Mouse (Mus musculus): ENCODE data around the gene Tmem129.

Gene Tmem129

DNA sequence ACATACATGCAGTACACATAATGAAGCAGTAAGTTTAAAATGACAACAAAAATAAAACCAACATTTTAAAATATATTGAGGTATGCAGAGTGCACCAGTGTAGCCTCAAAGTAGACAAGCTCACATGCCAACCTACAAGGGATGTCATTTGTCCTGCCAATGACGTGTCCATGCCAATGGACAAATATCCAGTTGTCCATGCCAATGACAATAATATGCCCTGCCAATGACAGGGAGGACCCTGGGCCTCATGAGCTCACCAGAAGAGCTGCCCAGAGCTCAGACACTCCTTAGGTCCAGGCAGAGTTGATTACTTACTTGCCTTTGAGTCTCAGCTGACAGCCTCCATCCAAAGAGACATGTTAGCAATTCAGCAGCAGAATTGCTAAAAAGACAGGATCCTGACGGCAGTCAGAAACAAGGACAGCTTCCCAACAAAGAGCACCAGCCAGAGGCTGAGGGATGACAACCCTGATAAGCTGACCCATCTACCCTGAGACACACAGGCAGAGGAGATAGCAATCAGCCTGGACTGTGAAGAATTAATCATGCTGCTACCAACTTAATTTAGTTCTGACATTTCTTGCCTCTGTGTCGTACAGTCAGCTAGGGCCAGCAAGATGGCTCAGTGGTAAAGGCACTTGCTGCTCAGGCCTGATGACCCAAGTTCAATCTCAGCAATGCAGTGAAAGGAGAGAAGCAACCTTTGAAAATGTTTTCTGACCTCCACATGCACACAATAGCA is 20.4 kb downstream of the Tmem129 start:
- DNase-seq (ENCODE audit: low spot score) = peak; percentile 53

DNA sequence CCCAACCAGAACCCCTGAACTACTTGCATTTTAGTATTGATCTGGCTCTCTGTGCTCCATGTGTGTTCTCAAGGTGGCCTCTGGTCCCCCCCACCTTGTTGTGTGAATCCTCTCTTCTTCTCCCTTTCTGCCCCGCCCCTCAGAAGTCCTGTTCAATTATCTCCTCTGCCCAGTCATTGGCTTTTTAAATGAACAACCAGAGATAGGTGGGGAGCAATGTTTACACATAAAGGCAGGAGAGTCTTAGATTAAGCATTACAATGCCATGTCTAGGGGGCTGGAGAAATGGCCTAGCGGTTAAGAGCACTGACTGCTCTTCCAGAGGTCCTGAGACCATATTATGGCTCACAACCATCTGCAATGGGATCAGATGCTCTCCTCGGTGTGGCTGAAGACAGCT is 22.9 kb downstream of the Tmem129 start:
- DNase-seq (ENCODE audit: low spot score) = no peak

DNA sequence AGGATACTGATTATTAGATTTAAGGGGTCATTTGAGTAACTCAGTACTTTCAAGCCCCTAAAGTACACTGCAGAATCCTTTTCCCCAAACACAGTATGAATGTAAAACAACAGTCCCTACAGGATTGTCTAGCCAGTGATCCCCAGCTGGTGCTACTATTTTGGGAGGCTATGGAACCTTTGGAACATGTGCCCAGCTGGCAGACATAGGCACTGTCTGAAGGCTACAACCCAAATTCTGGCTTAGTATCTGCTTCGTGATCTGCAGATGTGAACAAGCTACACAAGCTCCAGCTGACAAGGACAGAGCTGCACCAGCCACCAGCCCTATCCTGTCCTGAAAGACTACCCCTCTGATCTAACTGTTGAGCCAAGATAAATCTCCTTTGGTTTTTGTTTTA is 25.7 kb downstream of the Tmem129 start:
- no peak for DNase-seq (ENCODE audit: low spot score)

DNA sequence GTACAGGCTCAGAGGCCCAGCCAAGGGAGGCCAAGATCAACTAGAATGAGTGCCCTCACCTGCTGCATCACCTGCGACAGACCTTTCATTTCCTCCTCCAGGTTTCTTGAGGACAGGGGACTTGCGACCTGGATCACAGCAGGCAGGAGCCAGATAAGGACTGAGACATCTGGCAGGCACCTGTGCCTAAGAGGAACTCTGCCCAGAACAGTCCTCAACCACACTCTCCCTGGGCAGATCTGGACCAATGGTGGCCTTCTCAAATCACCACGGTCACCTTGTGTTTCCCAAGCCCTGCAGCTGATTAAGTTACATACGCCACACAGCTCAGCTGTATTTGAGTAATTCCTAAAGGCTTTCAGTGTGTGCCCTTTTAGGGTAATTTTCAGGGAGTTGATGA is 27.6 kb downstream of the Tmem129 start:
- no peak for DNase-seq (ENCODE audit: low spot score)

DNA sequence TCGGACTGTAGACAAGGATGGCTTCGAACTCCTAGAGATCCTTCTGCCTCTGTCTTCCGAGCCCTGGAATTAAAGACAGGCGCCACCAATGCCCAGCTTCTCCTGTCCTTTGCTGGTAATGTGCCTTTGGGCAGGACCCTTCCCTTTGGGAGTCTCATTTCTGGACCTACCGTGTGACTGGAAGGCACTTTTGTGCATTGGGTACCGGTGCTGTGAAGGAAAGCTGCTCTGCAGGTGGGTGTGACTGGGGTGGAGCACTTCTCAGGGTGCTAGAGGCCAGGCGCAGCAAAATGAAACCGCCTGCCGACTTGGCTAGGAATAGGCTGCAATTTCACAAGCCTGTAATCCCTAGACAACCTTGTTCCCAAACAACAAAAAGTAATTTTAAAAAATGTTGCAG is 28.2 kb downstream of the Tmem129 start:
- peak; percentile 70 for DNase-seq (ENCODE audit: low spot score)

DNA sequence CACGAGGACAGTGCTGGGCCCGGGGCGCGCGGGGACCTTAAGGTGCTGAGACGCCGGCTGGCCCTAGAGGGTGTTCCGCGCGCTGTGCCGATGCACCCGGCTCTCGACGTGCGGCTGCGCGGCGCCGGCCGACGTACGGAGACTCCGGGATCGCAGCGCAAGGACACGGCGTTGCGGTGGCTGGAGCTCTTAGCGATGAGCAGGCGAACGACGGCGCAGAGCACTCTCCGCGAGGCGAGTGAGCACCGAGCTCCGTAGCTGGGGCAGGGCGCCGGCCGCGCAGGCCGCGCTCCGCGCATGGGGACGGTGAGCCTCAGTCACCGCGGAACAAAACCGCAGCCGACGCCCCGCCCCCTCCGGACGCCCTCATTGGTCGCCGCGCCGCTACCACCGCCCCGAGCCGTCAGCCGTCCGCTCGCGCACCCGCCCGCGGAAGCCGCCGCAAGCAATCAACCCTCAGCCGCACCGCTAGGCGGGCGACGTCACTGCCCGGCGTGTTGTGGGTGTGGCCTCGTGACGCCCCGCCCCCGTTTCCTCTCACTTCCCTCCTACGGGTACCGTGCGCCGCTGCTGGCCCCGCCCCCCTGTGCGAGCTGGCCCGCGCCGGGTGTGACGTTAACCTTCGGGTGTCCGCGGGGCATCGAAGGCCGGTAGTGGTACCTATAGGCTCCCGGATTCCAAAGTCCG is 28.8 kb downstream of the Tmem129 start, which contains the start of the genes Fam53a and Gm9903:
Gene Fam53a (minus strand): TSS at position 335 of the 687 bp plus-strand sequence.
Gene Gm9903 (plus strand): TSS at position 625 of the 687 bp plus-strand sequence.
- peak; percentile 99 for DNase-seq (ENCODE audit: low spot score)

DNA sequence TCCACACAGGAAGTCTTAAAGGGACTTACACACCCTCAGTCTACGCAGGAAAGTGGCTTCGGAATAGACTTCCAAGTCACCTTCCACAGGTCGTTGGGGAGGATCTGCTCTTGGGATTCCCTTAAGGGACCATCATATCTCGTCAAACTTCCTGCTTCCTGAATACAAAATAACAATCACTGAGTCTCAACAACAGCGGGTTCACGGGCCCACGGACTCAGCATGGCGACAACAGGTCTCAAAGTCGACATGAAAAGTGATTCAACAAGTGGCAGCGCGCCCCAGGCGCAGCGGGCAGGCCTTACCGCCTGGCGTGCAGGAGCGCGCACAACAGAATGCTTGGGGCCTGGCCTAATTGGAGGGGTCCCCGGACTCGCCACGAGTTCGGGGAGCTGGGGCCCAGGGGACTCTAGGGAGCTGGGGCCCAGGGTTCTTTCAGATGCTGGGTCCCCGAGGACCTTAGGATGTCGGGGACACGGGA is 29.4 kb downstream of the Tmem129 start:
- DNase-seq (ENCODE audit: low spot score) = peak; percentile 73

DNA sequence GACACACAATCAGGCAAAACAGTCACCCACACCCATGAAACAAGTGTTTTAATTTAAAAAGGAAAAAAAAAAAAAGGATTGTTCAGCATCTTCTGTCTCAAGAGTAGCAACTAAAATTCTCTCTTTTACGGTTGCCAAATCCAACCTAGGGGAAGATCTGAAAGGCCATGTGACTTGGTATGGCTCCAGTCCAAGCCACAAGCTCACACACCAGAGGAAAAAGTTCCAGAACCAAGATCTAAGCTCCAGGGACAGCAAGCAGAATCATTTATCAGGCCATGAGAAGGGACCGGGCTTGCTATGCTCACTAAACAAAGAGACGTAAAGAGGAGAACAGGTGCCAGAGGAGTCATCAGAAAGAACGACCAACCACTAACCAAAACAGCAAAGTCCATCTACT is 30.2 kb downstream of the Tmem129 start:
- DNase-seq (ENCODE audit: low spot score) = no peak

DNA sequence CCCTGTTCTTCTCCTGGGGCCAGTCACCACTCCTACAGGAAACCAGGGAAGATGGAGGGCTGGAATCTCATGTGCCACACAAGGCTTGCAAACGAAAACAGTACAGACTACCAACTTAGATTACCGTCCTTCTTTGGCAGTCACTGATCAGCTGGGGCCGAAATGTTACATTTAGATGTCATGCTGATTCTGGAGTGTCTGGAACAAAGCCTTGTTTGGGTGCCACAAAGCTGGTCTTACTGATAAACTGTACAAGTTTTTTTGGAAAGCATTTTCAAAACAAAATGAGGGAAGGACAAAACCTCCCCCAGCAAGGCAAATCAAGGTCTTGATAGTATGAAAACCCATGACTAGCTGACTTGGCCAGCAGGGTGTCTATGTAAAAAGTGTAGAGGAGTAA is 34.5 kb downstream of the Tmem129 start:
- no peak for DNase-seq (ENCODE audit: low spot score)

DNA sequence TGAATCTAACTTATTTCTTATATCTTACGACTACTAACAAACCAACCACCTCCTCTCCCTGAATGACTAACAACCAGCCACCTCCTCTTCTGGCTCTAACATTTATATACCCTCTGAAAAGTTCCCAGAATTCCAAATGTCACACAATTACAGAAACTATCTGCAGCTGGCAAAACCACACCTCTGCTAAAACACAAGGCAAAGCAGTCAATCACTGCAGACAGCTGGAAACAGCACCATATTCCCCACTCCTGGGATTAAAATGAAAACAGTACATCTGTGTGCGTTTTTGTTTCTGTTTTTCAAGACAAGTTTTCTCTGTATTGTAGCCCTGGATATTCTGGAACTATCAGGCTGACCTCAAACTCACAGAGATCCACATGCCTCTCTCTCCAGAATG is 35.5 kb downstream of the Tmem129 start:
- DNase-seq (ENCODE audit: low spot score) = no peak

DNA sequence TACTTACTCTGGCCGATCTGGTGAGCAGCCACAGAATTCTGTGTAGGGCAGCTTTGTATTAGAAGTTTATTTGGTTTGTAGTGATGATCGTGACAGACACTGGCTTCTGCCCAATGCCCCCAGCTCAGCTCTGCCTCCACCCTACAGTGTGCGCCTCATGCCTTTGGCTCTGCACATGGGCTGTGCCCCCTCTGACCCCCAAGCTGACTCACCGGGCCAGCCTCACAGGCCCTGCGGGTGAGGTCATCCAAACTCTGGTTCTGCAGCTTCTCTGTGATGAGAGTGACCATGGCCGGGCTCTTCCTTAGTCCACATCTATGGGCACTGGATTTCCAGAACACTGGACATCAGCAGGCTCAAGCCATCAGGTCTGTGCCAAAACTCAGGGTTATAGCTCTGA is 43.8 kb downstream of the Tmem129 start:
- peak; percentile 29 for DNase-seq (ENCODE audit: low spot score)

DNA sequence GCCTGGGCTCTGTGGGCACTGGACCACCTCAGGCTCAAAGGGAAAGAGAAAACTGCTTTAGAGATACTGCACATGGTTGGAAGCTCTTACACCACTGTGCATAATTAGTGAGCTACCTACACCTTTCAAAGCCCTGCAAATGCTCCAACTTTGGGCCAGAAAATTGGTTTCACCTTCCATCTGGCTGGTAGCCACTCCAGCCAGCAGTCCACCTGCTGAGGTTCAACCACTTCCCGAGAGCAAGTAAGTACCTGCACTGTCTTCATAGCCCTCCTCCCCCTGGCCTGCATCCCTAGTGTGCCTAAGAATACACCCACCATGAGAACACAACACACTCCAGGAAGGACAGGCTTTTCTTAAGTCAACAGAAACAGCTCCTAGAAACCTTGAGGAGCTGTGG is 46.4 kb downstream of the Tmem129 start:
- DNase-seq (ENCODE audit: low spot score) = no peak

DNA sequence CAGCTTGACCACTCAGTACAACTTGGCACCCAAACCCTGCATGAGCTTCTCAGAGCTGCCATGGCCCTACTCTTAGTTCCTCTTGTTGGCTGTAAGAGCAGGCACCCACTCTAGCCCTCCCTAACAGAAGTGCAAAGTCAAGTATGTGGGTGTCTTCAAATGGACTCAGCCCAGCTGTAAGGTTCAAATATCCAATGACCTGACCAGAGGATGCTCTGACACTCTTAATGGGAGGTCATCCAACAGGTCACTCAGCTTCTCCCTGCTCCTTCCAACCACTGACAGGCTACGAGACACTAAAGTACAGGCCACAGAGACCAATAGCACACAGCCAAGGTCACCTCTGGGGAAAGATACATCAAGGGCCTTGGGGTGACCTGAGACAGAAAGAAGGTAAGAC is 49.0 kb downstream of the Tmem129 start:
- DNase-seq (ENCODE audit: low spot score) = no peak

DNA sequence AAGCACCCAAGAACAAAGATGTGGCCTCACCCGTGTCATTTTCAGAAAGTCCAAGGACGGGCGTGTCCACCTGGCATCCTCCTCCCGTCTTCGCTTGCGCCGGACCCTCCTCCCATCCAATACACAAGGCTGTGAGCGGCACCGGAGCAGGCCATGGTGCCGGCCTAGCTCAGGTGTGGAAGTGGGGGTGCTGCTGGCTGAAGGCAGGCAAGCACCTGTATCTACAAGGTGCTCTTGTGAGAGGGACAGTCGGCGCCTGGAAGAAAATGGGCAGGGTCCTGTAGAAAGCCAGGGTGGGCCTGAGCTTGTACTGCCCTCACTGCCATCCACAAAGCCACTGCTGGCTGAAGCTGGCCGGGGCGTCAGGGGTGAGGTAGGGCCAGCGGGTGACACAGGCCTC is 50.8 kb downstream of the Tmem129 start:
- DNase-seq (ENCODE audit: low spot score) = no peak

DNA sequence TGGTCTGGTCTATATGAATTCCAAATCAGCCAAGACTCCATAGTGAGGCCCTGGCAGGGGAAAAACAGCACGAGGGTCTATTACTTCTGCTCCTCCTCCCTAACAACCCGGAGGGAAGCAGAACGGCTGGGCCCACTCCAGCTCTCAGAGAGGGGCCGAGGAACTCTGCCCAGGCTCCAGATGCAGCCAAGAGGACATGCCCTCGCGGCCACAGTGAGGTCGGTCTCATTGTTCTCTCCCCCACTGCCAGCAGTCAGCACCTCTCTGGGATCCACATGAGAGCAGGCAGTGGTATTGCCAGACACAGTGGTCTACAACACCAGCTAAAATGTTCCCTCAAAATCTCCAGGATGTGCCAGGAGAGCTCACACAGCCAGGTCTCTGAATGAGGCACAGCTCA is 51.6 kb downstream of the Tmem129 start:
- DNase-seq (ENCODE audit: low spot score) = no peak

DNA sequence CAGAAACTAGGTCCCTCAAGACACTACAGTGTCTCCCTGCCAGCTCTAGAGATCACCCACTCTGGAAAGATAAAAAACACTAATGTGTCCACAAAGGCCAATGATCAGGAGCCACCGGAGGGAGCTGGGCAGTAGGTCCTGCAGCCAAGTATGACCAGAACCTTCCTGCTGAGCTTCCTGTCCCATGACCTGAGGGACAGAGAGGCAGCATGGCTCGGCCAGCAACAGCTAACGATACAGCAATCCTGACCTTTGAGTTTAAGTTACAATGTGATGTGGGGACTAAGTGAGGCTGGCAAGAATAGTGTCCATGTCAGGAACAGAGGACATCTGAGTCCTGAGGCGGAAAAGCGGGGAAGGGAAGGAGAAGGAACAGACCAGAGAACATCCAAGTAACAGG is 52.9 kb downstream of the Tmem129 start:
- no peak for DNase-seq (ENCODE audit: low spot score)
